Mouse (Mus musculus) left cerebral cortex, adult 2 months (tissue): ENCODE measurements around the gene Gcc2. TPM values are rescaled to one million over a fixed set of nuclear protein-coding genes. Genes with fewer than 3 reads are reported as not detected.

ENCODE experiments used
- DNase-seq, 2 experiments: peaks; one replicate each; pipeline ENCODE4 v3.0.0; 2021 to 2022; ENCODE audit warnings: low spot score in 2 of 2, mixed read lengths in 1 of 2; ENCODE audit errors: extremely low spot score in 1 of 2
- H3K27ac ChIP-seq: fragments of 200-600 bp; 2 replicates; pipeline ENCODE4 v1.8.1; 2022
- H3K4me3 ChIP-seq: fragments of 200-600 bp; 2 replicates; pipeline ENCODE4 v1.8.1; 2022
- CTCF ChIP-seq: fragments of 200-600 bp; IDR thresholded peaks from 2 replicates; pipeline ENCODE4 v1.8.1; 2022; ENCODE audit warnings: antibody characterized with exemption, mild to moderate bottlenecking, moderate library complexity
- intact Hi-C: fragments of 180-260 bp; cut with DNase I; formaldehyde crosslinking; loops from one replicate; pipeline ENCODE4 v1.15.1; 2025
- long read RNA-seq, 2 experiments: library from polyadenylated mRNA; stranded (forward); transcript quantifications; one replicate each; pipeline ENCODE4 v2.0.0; 2021; ENCODE audit warnings: borderline mapping rate in 2 of 2
- total RNA-seq, 2 experiments: library from RNA; stranded (reverse); gene quantifications; 2 replicates each; pipeline ENCODE4 v1.2.3; 2021

Gene Gcc2
- 100 to 1,000 TPM in 1 of 2 experiments, 10 to 100 TPM in 1; 86.5 to 104 TPM for total RNA-seq
- long read RNA-seq, experiment 1, full-length matches to known transcripts, result 58 of 69 reads
- long read RNA-seq, experiment 1, partial matches to known transcripts, result 7 of 69 reads
- long read RNA-seq, experiment 1, other reads (novel, unspliced or antisense), result 4 of 69 reads
- long read RNA-seq, experiment 2, full-length matches to known transcripts, result 22 of 31 reads
- long read RNA-seq, experiment 2, partial matches to known transcripts, result 3 of 31 reads
- long read RNA-seq, experiment 2, other reads (novel, unspliced or antisense), result 6 of 31 reads

DNA sequence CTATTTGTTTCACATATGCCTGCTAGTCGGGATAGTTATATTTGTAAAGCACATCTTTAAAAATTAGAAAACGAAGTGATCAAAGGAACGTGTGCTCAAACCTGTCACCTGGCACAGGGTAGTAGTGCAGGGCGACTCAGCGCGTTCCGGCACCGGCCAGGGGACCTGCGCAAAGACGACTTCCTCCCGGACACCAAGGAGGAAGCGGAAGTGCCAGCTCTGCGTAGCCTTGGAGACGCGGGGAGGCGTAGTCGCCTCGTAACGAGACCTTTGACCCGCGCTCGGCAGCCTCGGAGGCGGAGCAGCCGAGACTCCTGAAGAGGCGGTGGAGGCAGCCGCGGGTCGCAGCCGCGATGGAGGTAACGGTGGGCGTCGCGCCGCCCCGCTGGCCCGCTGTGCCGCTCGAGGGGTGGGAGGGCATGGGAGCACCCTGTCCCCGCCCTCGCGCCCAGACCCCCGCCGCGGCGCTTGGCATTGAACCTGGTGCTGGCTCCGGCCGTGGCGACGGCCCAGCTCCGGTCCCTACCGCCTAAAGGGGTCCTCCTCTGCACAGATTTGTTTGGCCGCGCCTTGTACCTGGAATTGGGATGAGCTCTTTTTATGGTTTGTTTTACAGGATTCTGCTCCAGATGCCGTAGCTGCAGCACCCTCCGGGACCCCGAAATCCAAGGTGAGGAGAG lies at the start of gene Gcc2:
Gcc2 (plus strand) TSS at position 285 of the 680 bp plus-strand sequence.
- DNase-seq, result peak; percentile 92
- Histone ChIP-seq H3K27ac (peak within 1 kb of the TSS; percentile 88), H3K4me3 (peak within 1 kb of the TSS; percentile 98)
- no peak; the same call in none of the 2 replicates for TF ChIP-seq CTCF
- intact Hi-C loops, result loop anchor here (10.0 kb wide), 2 partner anchors 511 to 721 kb away; partner anchors contain the start of gene Serinc1

DNA sequence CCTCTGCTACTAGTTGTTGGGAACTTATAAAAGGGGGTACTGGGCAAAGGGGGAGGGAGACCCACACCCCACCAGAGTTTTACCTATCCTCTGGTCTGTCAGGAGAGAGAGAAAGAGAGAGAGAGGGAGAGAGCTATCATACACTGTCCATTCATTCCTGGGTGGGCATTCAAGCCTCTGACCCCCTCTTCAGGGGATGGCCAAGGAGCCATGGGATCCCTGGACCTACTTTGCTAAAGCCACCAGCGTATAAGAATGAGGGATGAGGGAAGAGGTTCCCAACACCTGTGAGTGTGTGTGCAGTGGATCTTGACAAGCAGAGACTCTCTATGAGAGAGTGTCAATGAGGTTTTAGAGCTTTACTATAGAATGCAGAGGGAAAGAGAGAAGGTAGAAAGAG lies 49.3 kb upstream of the Gcc2 start:
- intact Hi-C loops, result no loop called here
- DNase-seq, result no peak
- no peak for TF ChIP-seq CTCF
- H3K27ac ChIP-seq, result no peak overlapping the region
- H3K4me3 ChIP-seq, result no peak overlapping the region

DNA sequence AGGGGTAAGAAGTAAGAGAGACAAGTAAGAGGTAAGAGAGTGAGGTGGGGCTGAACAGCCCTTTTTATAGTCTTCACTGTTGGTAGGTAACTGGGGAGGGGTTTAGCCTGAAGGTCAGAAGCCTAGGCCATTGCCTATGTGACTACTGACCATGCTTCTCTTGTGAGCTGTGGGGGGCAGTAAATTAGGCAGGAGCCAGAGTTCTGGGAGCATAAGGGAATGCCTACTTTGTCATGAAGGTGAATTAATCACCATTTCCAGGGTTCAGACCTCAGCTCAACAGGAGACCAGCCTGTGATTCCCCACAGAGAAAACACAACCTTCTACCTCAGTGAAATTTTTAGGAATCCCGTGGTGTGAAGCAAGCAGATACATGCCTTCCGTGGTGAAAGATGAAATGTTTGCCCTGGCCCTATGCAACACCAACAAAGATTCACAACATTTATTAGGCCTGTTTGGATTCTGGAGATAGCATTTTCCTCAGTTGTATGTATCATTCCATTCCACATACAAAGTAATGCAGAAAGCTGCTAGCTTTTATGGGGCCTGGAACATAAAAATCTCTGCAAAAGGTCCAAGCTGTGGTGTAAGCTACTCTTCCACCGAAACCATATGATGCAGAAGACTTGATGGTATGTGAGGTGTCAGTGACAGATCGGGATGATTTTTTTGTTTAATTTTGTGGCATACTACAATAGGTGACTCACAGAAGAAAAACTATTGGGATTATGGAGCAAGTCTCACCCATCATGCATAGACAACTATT lies 48.5 kb upstream of the Gcc2 start:
- TF ChIP-seq CTCF, result no peak
- DNase-seq, result no peak
- no peak overlapping the region for H3K27ac ChIP-seq
- intact Hi-C loops, result no loop called here
- no peak overlapping the region for H3K4me3 ChIP-seq

DNA sequence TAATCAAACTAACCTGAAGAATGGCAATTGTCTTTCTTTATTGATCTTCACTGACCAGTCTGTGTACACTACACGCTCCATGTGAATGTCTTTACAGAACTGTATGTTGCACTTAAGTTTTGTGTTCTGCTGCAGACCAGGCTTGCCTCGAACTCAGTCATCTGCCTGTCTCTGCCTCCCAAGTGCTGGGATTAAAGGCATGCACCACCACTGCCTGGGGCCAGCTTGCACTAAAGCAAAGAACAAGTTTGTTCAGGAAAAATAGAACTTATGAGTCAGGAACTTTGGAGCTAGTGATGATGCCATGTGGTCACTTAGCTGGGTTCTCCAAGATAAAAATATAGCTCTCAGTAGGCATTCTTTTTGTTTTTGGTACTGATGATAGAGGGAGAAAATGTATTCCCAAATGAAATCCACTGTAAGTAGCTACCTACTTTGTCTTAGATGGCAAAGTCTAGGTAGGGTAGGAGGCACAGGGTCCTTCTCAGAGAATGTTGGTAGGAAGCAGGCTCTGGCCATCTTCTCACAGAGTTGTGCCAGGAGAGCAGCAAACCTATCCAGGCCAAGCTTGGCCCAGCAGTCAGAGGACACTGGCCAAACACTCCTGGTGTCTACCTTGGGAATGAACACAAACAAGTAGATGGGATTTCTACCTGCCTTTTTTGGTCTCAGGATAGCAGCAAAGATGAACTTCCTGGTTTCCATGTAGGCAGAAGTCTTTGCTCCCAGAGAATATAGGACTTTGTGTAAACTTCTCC lies 45.4 kb upstream of the Gcc2 start:
- no peak for DNase-seq
- H3K27ac ChIP-seq, result no peak overlapping the region
- no peak for TF ChIP-seq CTCF
- H3K4me3 ChIP-seq, result no peak overlapping the region
- intact Hi-C loops, result loop anchor here (1.0 kb wide), 1 partner anchor 769 kb away; no protein-coding TSS in a partner anchor

DNA sequence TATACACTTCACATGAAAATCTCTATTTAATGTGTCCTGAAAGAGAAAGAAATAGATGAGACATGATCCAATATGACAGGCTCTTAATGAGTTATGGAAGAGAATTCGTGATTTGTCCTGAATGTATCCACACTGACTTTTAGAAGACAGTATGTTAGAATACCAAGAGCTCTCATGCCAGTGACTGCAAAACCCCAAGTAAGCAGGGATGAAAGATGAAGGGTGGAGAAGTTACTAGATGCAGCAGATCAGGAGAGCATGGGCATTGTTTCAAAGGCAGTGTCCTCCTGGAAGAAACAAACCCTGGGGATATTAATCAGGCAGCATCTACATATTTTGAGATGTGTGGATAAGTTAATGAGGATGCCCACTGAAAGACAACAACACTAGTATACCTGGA lies 44.8 kb upstream of the Gcc2 start:
- TF ChIP-seq CTCF, result no peak
- DNase-seq, result no peak
- Histone ChIP-seq H3K27ac (no peak overlapping the region), H3K4me3 (no peak overlapping the region)
- intact Hi-C loops, result loop anchor here (1.0 kb wide), 1 partner anchor 769 kb away; no protein-coding TSS in a partner anchor

DNA sequence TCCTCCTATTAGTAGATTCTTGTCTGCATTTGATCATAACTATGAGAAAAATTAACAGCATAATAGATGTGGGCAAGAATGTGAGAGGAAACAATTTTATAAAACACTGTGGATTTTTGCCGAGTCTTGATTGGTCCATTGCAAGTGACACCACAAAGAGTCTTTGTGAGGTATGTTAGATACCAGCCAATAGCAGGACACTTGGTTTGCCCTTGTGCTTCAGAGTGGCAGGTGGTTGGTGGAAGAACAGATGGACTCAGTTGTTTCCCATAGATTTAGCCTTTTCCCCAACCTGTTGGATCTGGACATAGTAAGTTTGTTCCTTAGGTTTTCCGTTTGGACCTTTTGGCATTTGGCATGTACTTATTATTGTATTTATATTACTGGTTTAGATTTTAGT lies 44.1 kb upstream of the Gcc2 start:
- intact Hi-C loops, result loop anchor here (1.0 kb wide), 1 partner anchor 776 kb away; no protein-coding TSS in a partner anchor

DNA sequence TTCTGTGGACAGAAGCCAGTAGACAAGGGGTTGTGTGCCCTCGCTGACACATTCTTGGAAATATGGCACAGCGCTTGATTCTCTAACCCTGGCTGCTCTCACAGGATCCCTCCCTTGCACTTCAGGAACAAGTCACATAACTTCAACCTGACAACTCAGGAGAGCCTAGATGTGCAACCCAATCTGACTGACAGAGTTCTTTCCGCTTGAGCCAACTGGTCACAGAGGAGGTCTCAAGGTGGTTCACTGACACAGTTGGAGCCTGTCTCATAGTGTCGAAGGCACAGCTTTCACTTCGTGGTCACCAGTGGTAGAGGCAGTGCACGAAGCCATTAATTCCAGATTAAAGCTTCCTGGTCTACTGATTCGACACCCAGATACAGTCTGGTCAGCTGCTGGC lies 43.1 kb upstream of the Gcc2 start:
- intact Hi-C loops, result no loop called here

More for the DNA sequence above, 44.1 kb upstream of the Gcc2 start:
- TF ChIP-seq CTCF, result no peak
- Histone ChIP-seq H3K27ac (no peak overlapping the region), H3K4me3 (no peak overlapping the region)
- DNase-seq, result no peak

DNA sequence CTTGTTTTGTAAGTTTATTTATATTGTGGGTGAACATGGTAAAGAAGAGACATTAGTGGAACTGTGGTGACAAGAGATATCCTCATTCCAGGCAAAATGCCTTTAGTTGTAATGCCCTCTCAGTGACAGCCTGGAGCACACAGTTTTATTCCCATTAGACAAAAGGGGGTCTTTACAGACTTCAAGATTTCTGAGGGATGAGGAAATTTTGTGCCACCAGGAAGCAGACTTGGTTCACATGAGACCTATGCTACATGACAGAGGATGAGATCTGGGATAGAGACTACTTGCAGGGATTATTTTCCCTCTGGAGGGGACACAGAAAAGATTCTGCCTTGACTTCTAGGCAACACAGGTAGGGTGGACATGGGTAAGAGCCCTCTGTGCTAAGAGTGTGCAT lies 40.8 kb upstream of the Gcc2 start:
- intact Hi-C loops, result no loop called here
- no peak for TF ChIP-seq CTCF
- Histone ChIP-seq H3K4me3 (no peak overlapping the region), H3K27ac (no peak overlapping the region)
- DNase-seq, result no peak

More for the DNA sequence above, 43.1 kb upstream of the Gcc2 start:
- no peak overlapping the region for H3K4me3 ChIP-seq
- TF ChIP-seq CTCF, result no peak
- H3K27ac ChIP-seq, result no peak overlapping the region
- no peak for DNase-seq

DNA sequence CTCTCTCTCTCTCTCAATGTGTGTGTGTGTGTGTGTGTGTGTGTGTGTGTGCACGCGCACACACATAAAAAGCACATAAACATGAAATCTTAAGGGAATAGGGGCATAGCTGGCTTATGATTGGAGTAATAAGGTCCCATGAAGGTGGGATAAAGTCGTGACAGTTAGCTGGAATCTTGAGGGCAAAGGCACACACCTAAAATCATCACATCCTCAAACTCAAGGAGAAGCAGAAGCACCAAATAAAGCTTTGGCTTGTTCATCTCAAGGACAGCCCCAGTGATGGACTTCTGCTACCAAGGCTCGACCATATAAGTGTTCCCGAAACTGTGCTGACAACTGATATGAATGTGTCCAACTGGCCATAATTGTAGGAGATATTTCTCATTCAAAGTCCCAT lies 40.4 kb upstream of the Gcc2 start:
- no peak for DNase-seq
- TF ChIP-seq CTCF, result no peak
- intact Hi-C loops, result no loop called here

DNA sequence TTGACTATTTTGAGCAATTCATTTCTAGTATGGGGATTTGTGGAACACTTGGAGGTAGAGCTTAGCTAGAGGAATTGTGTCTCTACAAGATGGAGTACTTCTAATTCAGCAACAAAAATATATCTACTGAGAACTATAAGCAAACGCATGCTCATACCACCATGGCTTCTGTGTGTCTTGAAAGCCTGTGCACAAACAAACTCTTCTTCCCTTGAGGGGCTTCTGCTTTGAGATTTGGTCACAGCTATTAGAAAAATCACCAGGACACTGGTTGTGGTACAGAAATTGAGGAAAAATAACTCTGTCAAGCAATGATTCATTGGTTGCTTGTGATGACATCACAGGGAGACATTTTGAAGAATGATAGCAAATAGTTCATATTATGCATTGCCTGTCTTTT lies 39.9 kb upstream of the Gcc2 start:
- intact Hi-C loops, result no loop called here
- no peak overlapping the region for H3K27ac ChIP-seq
- H3K4me3 ChIP-seq, result no peak overlapping the region
- no peak for DNase-seq
- TF ChIP-seq CTCF, result no peak

More for the DNA sequence above, 40.4 kb upstream of the Gcc2 start:
- Histone ChIP-seq H3K4me3 (no peak overlapping the region), H3K27ac (no peak overlapping the region)

DNA sequence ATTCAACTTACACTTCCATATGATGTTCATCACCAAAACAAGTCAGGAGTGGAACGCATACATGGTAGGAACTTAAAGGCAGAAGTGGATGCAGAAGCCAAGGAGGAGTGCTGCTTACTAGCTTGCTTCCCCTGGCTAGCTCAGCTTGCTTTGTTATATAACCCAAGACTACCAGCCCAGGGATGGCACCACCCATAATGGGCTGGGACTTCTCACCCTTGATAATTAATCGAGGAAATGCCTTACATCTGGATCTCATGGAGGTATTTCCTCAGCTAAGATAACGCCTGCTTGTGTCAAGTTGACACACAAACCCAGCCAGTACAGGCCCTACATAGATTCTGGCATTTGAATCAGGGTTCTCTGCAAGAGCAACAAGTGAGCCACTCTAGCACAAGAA lies 37.9 kb upstream of the Gcc2 start:
- Histone ChIP-seq H3K4me3 (no peak overlapping the region), H3K27ac (no peak overlapping the region)
- intact Hi-C loops, result no loop called here
- TF ChIP-seq CTCF, result no peak
- DNase-seq, result no peak
